ENCODE assay signal across 11 mouse cellular contexts in the genomic region with DNA sequence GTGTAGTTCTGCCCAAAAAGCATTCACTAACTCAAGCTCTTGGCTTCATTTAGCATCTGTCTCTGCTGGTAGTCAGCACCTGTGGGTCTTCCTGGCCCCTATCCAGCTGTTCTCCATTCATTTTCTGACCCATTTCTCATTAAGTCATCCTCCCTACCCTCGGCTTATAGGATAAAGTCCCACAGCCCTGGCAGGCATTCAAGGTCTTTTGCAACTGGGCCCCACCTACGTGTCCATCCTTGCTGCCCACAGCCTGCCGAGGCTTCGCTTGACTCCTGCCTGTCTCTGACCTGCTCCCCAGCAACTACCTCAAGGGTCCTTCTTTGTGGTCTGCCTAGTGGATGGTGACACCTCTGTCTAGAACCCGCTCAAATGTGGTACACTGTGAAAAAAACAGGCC. TPM values are rescaled to one million over a fixed set of nuclear protein-coding genes. Genes with fewer than 3 reads are reported as not detected.
DNase-seq lines count a peak whose midpoint lies in the region; ATAC-seq and TF ChIP-seq lines count a peak whose summit lies in the region.
"Had no signal": no experiment of that assay in that cellular context is flagged by ENCODE, and none has a peak within 500 bp of the region (broad histone marks: within the 10 kb centered on the region; RNA-seq: fewer than 3 reads in every experiment).

No protein-coding gene starts in this region.

- no peaks in the 10 kb centered on the region for H3K36me3 ChIP-seq in intestine, embryonic 15.5 days
- no peaks in the 10 kb centered on the region for H3K36me3 ChIP-seq in intestine, postnatal 0 days (ENCODE audit: control insufficient read depth, insufficient read depth)
- H3K36me3 ChIP-seq in myocyte (ENCODE audit: control insufficient read depth, insufficient read depth) = no peaks in the 10 kb centered on the region
- H3K36me3 ChIP-seq: limb, embryonic 12.5 days had no signal

- H3K4me3 ChIP-seq in intestine, embryonic 15.5 days (replicated peaks) = no peak overlapping the region
- no peak overlapping the region for H3K4me3 ChIP-seq in intestine, postnatal 0 days (ENCODE audit: low read depth, low read length)
- H3K4me3 ChIP-seq in myocyte = no peak overlapping the region
- H3K4me3 ChIP-seq: limb, embryonic 12.5 days had no signal

- no peaks in the 10 kb centered on the region for H3K79me2 ChIP-seq in myocyte (ENCODE audit: control insufficient read depth, insufficient read depth)

- 75% methylated on average over 5 of the region's 5 CpGs for WGBS in intestine, embryonic 15.5 days
- 45% methylated on average over 5 of the region's 5 CpGs for WGBS in intestine, postnatal 0 days

- no peak for TF ChIP-seq CTCF in intestine, postnatal 0 days (IDR thresholded peaks at IDR 0.05; ENCODE audit: low read depth)

- no peak for TF ChIP-seq POLR2A in myocyte (IDR thresholded peaks at IDR 0.05; ENCODE audit: insufficient read length, low read depth)

- no peak overlapping the region for H3K4me2 ChIP-seq in intestine, embryonic 15.5 days (replicated peaks)
- H3K4me2 ChIP-seq in intestine, postnatal 0 days (replicated peaks; ENCODE audit: low read depth) = no peak overlapping the region
- H3K4me2 ChIP-seq in myocyte (ENCODE audit: low read depth) = no peak overlapping the region
- H3K4me2 ChIP-seq: limb, embryonic 12.5 days had no signal

- no peaks in the 10 kb centered on the region for H3K9me3 ChIP-seq in intestine, embryonic 15.5 days
- H3K9me3 ChIP-seq in intestine, postnatal 0 days (ENCODE audit: control insufficient read depth) = no peaks in the 10 kb centered on the region
- H3K9me3 ChIP-seq: limb, embryonic 12.5 days had no signal

- no peak overlapping the region for H3K27ac ChIP-seq in intestine, embryonic 15.5 days
- no peak overlapping the region for H3K27ac ChIP-seq in intestine, postnatal 0 days (ENCODE audit: low read depth, low read length)
- H3K27ac ChIP-seq: limb, embryonic 12.5 days had no signal

- H3K9ac ChIP-seq in intestine, embryonic 15.5 days = no peak overlapping the region
- H3K9ac ChIP-seq in intestine, postnatal 0 days (ENCODE audit: low read depth, low read length) = no peak overlapping the region
- H3K9ac ChIP-seq: limb, embryonic 12.5 days had no signal

- 0 out of 2 replicates have a peak, but pooled peaks have one; percentile 23 for ATAC-seq in intestine, embryonic 15.5 days
- no peak for ATAC-seq in intestine, postnatal 0 days
- no peak for ATAC-seq in monocyte, adult 5-6 weeks (replicated peaks; ENCODE audit: insufficient number of reproducible peaks, low FRiP score, low TSS enrichment, poor library complexity, severe bottlenecking)

- peaks cover 21% of the 10 kb centered on the region; the same call in 1 of the 2 replicates for H3K4me1 ChIP-seq in intestine, embryonic 15.5 days (replicated peaks)
- H3K4me1 ChIP-seq in intestine, postnatal 0 days (replicated peaks; ENCODE audit: control insufficient read depth, insufficient read depth, low read length) = peaks cover 17% of the 10 kb centered on the region; the same call in 1 of the 2 replicates

- peak; percentile 61 for DNase-seq in ovary, postnatal 36 days (ENCODE audit: low spot score)
- no peak for DNase-seq in ovary, postnatal 10 days (ENCODE audit: low spot score)
- peak; percentile 83 to 88 for DNase-seq in kidney, postnatal 25 days
- DNase-seq in layer of hippocampus, postnatal 10 days (ENCODE audit: low spot score in 2 of 2) = no peak
- DNase-seq: cerebellum, postnatal 10 days; retina, postnatal 1 day had no signal

- H3K27me3 ChIP-seq in intestine, embryonic 15.5 days (replicated peaks) = no peaks in the 10 kb centered on the region
- H3K27me3 ChIP-seq in intestine, postnatal 0 days (replicated peaks; ENCODE audit: control insufficient read depth, insufficient read depth, low read length) = no peaks in the 10 kb centered on the region
- H3K27me3 ChIP-seq in myocyte (ENCODE audit: control insufficient read depth, insufficient read depth, insufficient read length) = no peaks in the 10 kb centered on the region
- H3K27me3 ChIP-seq: limb, embryonic 12.5 days had no signal

- H3ac ChIP-seq in myocyte (ENCODE audit: control insufficient read depth, insufficient read length) = no peak overlapping the region

TF ChIP-seq in myocyte, 11 proteins besides CTCF, POLR2A, EP300 and RAD21:
- TF ChIP-seq CEBPB (IDR thresholded peaks at IDR 0.05; ENCODE audit: insufficient read depth, poor library complexity, severe bottlenecking) (0 out of 2 replicates have a peak, but pooled peaks have one; percentile 33), MYOD1 (IDR thresholded peaks at IDR 0.05; ENCODE audit: control insufficient read depth in 1 of 3, insufficient read length in 2 of 3, low read depth in 2 of 3) (no peak)

RNA-seq across cellular contexts. Expression of gene Usp3, which starts 33.7 kb away (rescaled TPM):
- 78.9 and 79.5 TPM in 2 replicates for polyA plus RNA-seq in intestine, embryonic 15.5 days (2015; fragmentation: Nextera tagmentation; extraction: Ambion mirVana)
- 63.5 and 70.3 TPM in 2 replicates for polyA plus RNA-seq in intestine, postnatal 0 days (2015; fragmentation: Nextera tagmentation; extraction: Ambion mirVana)
- 20.4 TPM for polyA plus RNA-seq in myocyte (2012; fragmentation: generic; extraction: Trizol)
- total RNA-seq in monocyte, adult 5-6 weeks (2017) = 137 to 178 TPM (median 170 TPM) in 3 replicates
- 10 to 100 TPM; 46.9 to 47.4 TPM for total RNA-seq in layer of hippocampus, postnatal 10 days (2021)

Comparison
In these comparisons a context has a peak if more than half of its experiments do, and no peak if none do; other contexts are left out.
1. DNase-seq: peak in ovary, postnatal 36 days (single experiment) and kidney, postnatal 25 days (2 of 2); none in ovary, postnatal 10 days (single experiment) and layer of hippocampus, postnatal 10 days (0 of 2).